8 mouse cellular contexts compared by ENCODE assay signal in genomic region chr11:69062194-69062760, GRCm38 (mm10). TPM values are rescaled to one million over a fixed set of nuclear protein-coding genes. Genes with fewer than 3 reads are reported as not detected.
A peak's percentile ranks its signal among the peaks of the same experiment; 100 is the strongest.
DNase-seq lines count a peak whose midpoint lies in the region; ATAC-seq and TF ChIP-seq lines count a peak whose summit lies in the region.

No protein-coding gene starts in this region.

- H3K4me3 ChIP-seq in ES-E14 (ENCODE audit: insufficient read depth in 1 of 2, low read depth in 1 of 2, low read length in 2 of 2, poor library complexity in 1 of 2, severe bottlenecking in 1 of 2) = peak overlapping the region; percentile 68 to 88
- peak overlapping the region; percentile 48 for H3K4me3 ChIP-seq in brown adipose tissue, adult 24 weeks (ENCODE audit: insufficient read depth, low read depth, low read length)
- H3K4me3 ChIP-seq in forebrain, embryonic 15.5 days = peak overlapping the region; percentile 66
- peak overlapping the region; percentile 75 for H3K4me3 ChIP-seq in hindbrain, embryonic 11.5 days (ENCODE audit: low read depth, low read length)

- under 1% methylated on average over 17 of the region's 17 CpGs for WGBS in forebrain, embryonic 15.5 days
- WGBS in hindbrain, embryonic 11.5 days = under 1% methylated on average over 17 of the region's 17 CpGs

- in situ Hi-C loops in ES-E14 (cut with MboI; ENCODE audit: low sequenced_read_pairs in 2 of 2, unreplicated experiment in 2 of 2) = loop anchor here in 1 of 2 experiments (5.0 kb wide), 1 partner anchor 65 kb away; the partner anchor contains the start of gene Aloxe3

- peak overlapping the region; percentile 91 for H3K4me2 ChIP-seq in forebrain, embryonic 15.5 days (replicated peaks)
- peak overlapping the region; percentile 37 for H3K4me2 ChIP-seq in hindbrain, embryonic 11.5 days (replicated peaks; ENCODE audit: low read depth, low read length)

- H3K27ac ChIP-seq in ES-E14 (ENCODE audit: insufficient read depth, low read depth, low read length, poor library complexity, severe bottlenecking) = no peak overlapping the region
- H3K27ac ChIP-seq in brown adipose tissue, adult 24 weeks (replicated peaks; ENCODE audit: low read depth, low read length) = peak overlapping the region; percentile 39; the same call in 1 of the 2 replicates
- H3K27ac ChIP-seq in forebrain, embryonic 15.5 days (replicated peaks) = peak overlapping the region; percentile 81
- H3K27ac ChIP-seq in hindbrain, embryonic 11.5 days (ENCODE audit: low read depth, low read length) = no peak overlapping the region

- peak; percentile 0; the same call in 1 of the 2 replicates for ATAC-seq in forebrain, embryonic 15.5 days (replicated peaks)
- no peak for ATAC-seq in hindbrain, embryonic 11.5 days (ENCODE audit: low FRiP score)
- ATAC-seq in erythroid progenitor cell, adult 5-6 weeks (replicated peaks; ENCODE audit: low FRiP score, poor library complexity, severe bottlenecking) = no peak

- H3K27me3 ChIP-seq in forebrain, embryonic 15.5 days = no peaks in the 10 kb centered on the region
- H3K27me3 ChIP-seq in hindbrain, embryonic 11.5 days (ENCODE audit: control insufficient read depth, insufficient read depth, low read length) = no peaks in the 10 kb centered on the region

- H3K9me3 ChIP-seq in ES-E14 (ENCODE audit: control insufficient read depth, insufficient read depth, low read depth, low read length) = no peaks in the 10 kb centered on the region
- no peaks in the 10 kb centered on the region for H3K9me3 ChIP-seq in forebrain, embryonic 15.5 days
- no peaks in the 10 kb centered on the region for H3K9me3 ChIP-seq in hindbrain, embryonic 11.5 days (ENCODE audit: control insufficient read depth, low read length)

- H3K36me3 ChIP-seq in ES-E14 (ENCODE audit: control insufficient read depth, insufficient read depth, low read length, poor library complexity, severe bottlenecking) = no peaks in the 10 kb centered on the region
- no peaks in the 10 kb centered on the region for H3K36me3 ChIP-seq in forebrain, embryonic 15.5 days
- no peaks in the 10 kb centered on the region for H3K36me3 ChIP-seq in hindbrain, embryonic 11.5 days (ENCODE audit: control insufficient read depth, insufficient read depth, low read length)

- H3K9ac ChIP-seq in ES-E14 (ENCODE audit: insufficient read depth, low read depth, low read length, poor library complexity, severe bottlenecking) = no peak overlapping the region
- H3K9ac ChIP-seq in forebrain, embryonic 15.5 days (replicated peaks) = no peak overlapping the region
- H3K9ac ChIP-seq in hindbrain, embryonic 11.5 days (ENCODE audit: low read depth, low read length) = no peak overlapping the region

- no peak for DNase-seq in ES-E14 (ENCODE audit: low read depth, low spot score)
- peak; percentile 85 for DNase-seq in hindbrain, embryonic 11.5 days (ENCODE audit: low spot score)
- peak; percentile 70 to 81 for DNase-seq in layer of hippocampus, postnatal 10 days (ENCODE audit: low spot score in 2 of 2)
- peak; percentile 86 for DNase-seq in lung, postnatal 14 days
- DNase-seq in right cerebral cortex, postnatal 25 days = peak; percentile 47

- peaks cover 2 to 3% of the 10 kb centered on the region in 2 experiments; a peak in 2 of 4 replicates for H3K4me1 ChIP-seq in ES-E14 (ENCODE audit: control insufficient read depth in 2 of 2, insufficient read depth in 2 of 2, low read length in 2 of 2, poor library complexity in 1 of 2)
- peaks cover 18% of the 10 kb centered on the region for H3K4me1 ChIP-seq in brown adipose tissue, adult 24 weeks (ENCODE audit: control insufficient read depth, insufficient read depth, insufficient read length, low read length)
- H3K4me1 ChIP-seq in forebrain, embryonic 15.5 days = peaks cover 60% of the 10 kb centered on the region
- H3K4me1 ChIP-seq in hindbrain, embryonic 11.5 days (replicated peaks; ENCODE audit: control insufficient read depth, insufficient read depth, low read length) = peaks cover 3% of the 10 kb centered on the region; the same call in 1 of the 2 replicates

TF ChIP-seq in ES-E14, 5 proteins besides CTCF, POLR2A, EP300 and RAD21:
- TF ChIP-seq HCFC1 (IDR thresholded peaks at IDR 0.05; ENCODE audit: borderline replicate concordance, insufficient read depth, low read length) = 0 out of 2 replicates have a peak, but pooled peaks have one; percentile 9
- TF ChIP-seq MAFK (IDR thresholded peaks at IDR 0.05; ENCODE audit: insufficient read depth, low read depth, low read length) = peak; percentile 89
- no peak for TF ChIP-seq ZC3H11A (IDR thresholded peaks at IDR 0.05; ENCODE audit: borderline replicate concordance, low read depth, low read length)
- TF ChIP-seq CHD2 (IDR thresholded peaks at IDR 0.05; ENCODE audit: low read depth, low read length) = no peak
- TF ChIP-seq ZNF384 (IDR thresholded peaks at IDR 0.05; ENCODE audit: low read depth, low read length) = no peak

RNA-seq across cellular contexts. Expression of gene Borcs6, which starts 2.8 kb away (rescaled TPM):
- 4.5 and 6.2 TPM in 2 replicates for total RNA-seq in ES-E14 (2012; rRNA removed)
- 8.1 and 8.3 TPM in 2 replicates for polyA plus RNA-seq in brown adipose tissue, adult 24 weeks (2012; ENCODE audit: insufficient read depth, insufficient read length, missing spikeins)
- polyA plus RNA-seq in forebrain, embryonic 15.5 days (2015; fragmentation: Nextera tagmentation; extraction: Ambion mirVana) = 12.8 and 15.4 TPM in 2 replicates
- 9.8 and 11.6 TPM in 2 replicates for polyA plus RNA-seq in hindbrain, embryonic 11.5 days (2014; fragmentation: Nextera tagmentation; extraction: Ambion mirVana)
- total RNA-seq in layer of hippocampus, postnatal 10 days (2021) = 10 to 100 TPM; 24.2 to 24.9 TPM
- total RNA-seq in erythroid progenitor cell, adult 5-6 weeks (2015; ENCODE audit: low replicate concordance) = 2.9 and 4.7 TPM in 2 replicates
- 2.2 and 3.1 TPM in 2 replicates for total RNA-seq in erythroid progenitor cell, adult 5-6 weeks (2017; ENCODE audit: low replicate concordance)

RNA-seq across cellular contexts. Expression of gene Tmem107, which starts 8.3 kb away (rescaled TPM):
- 38.6 and 38.8 TPM in 2 replicates for total RNA-seq in ES-E14 (2012; rRNA removed)
- polyA plus RNA-seq in brown adipose tissue, adult 24 weeks (2012; ENCODE audit: insufficient read depth, insufficient read length, missing spikeins) = 2.5 and 4.6 TPM in 2 replicates
- polyA plus RNA-seq in forebrain, embryonic 15.5 days (2015; fragmentation: Nextera tagmentation; extraction: Ambion mirVana) = 47.6 and 50.5 TPM in 2 replicates
- 52.4 and 54.6 TPM in 2 replicates for polyA plus RNA-seq in hindbrain, embryonic 11.5 days (2014; fragmentation: Nextera tagmentation; extraction: Ambion mirVana)
- total RNA-seq in layer of hippocampus, postnatal 10 days (2021) = 10 to 100 TPM; 10.4 to 14.0 TPM
- total RNA-seq in erythroid progenitor cell, adult 5-6 weeks (2015; ENCODE audit: low replicate concordance) = 21.6 and 27.7 TPM in 2 replicates
- 12.5 and 12.6 TPM in 2 replicates for total RNA-seq in erythroid progenitor cell, adult 5-6 weeks (2017; ENCODE audit: low replicate concordance)

RNA-seq across cellular contexts. Expression of gene Aurkb, which starts 16.8 kb away (rescaled TPM):
- total RNA-seq in ES-E14 (2012; rRNA removed) = 71.7 and 81.1 TPM in 2 replicates
- 0.79 TPM in 1 of 2 replicates, not detected in the other for polyA plus RNA-seq in brown adipose tissue, adult 24 weeks (2012; ENCODE audit: insufficient read depth, insufficient read length, missing spikeins)
- polyA plus RNA-seq in forebrain, embryonic 15.5 days (2015; fragmentation: Nextera tagmentation; extraction: Ambion mirVana) = 68.3 and 81.8 TPM in 2 replicates
- polyA plus RNA-seq in hindbrain, embryonic 11.5 days (2014; fragmentation: Nextera tagmentation; extraction: Ambion mirVana) = 131 and 141 TPM in 2 replicates
- 1 to 10 TPM; 5.3 to 6.0 TPM for total RNA-seq in layer of hippocampus, postnatal 10 days (2021)
- total RNA-seq in erythroid progenitor cell, adult 5-6 weeks (2015; ENCODE audit: low replicate concordance) = 328 and 403 TPM in 2 replicates
- 422 and 478 TPM in 2 replicates for total RNA-seq in erythroid progenitor cell, adult 5-6 weeks (2017; ENCODE audit: low replicate concordance)

RNA-seq across cellular contexts. Expression of gene Vamp2, which starts 26.0 kb away (rescaled TPM):
- 7.1 and 9.0 TPM in 2 replicates for total RNA-seq in ES-E14 (2012; rRNA removed)
- polyA plus RNA-seq in brown adipose tissue, adult 24 weeks (2012; ENCODE audit: insufficient read depth, insufficient read length, missing spikeins) = 42.0 and 54.9 TPM in 2 replicates
- 179 and 188 TPM in 2 replicates for polyA plus RNA-seq in forebrain, embryonic 15.5 days (2015; fragmentation: Nextera tagmentation; extraction: Ambion mirVana)
- 85.1 and 98.1 TPM in 2 replicates for polyA plus RNA-seq in hindbrain, embryonic 11.5 days (2014; fragmentation: Nextera tagmentation; extraction: Ambion mirVana)
- 1,000 to 10,000 TPM in 1 of 2 experiments, 100 to 1,000 TPM in 1; 909 to 1,029 TPM for total RNA-seq in layer of hippocampus, postnatal 10 days (2021)
- 94.1 and 114 TPM in 2 replicates for total RNA-seq in erythroid progenitor cell, adult 5-6 weeks (2015; ENCODE audit: low replicate concordance)
- total RNA-seq in erythroid progenitor cell, adult 5-6 weeks (2017; ENCODE audit: low replicate concordance) = 18.2 and 31.1 TPM in 2 replicates

RNA-seq across cellular contexts. Expression of gene Per1, which starts 32.7 kb away (rescaled TPM):
- 6.0 and 8.6 TPM in 2 replicates for total RNA-seq in ES-E14 (2012; rRNA removed)
- 7.9 and 15.6 TPM in 2 replicates for polyA plus RNA-seq in brown adipose tissue, adult 24 weeks (2012; ENCODE audit: insufficient read depth, insufficient read length, missing spikeins)
- 7.6 and 8.2 TPM in 2 replicates for polyA plus RNA-seq in forebrain, embryonic 15.5 days (2015; fragmentation: Nextera tagmentation; extraction: Ambion mirVana)
- 5.6 and 7.4 TPM in 2 replicates for polyA plus RNA-seq in hindbrain, embryonic 11.5 days (2014; fragmentation: Nextera tagmentation; extraction: Ambion mirVana)
- total RNA-seq in layer of hippocampus, postnatal 10 days (2021) = 10 to 100 TPM; 54.4 to 67.2 TPM
- total RNA-seq in erythroid progenitor cell, adult 5-6 weeks (2015; ENCODE audit: low replicate concordance) = 3.4 and 3.6 TPM in 2 replicates
- total RNA-seq in erythroid progenitor cell, adult 5-6 weeks (2017; ENCODE audit: low replicate concordance) = 3.3 and 7.6 TPM in 2 replicates

Comparison
In these comparisons a context has a peak if more than half of its experiments do, and no peak if none do; other contexts are left out.
1. H3K27ac ChIP-seq: peak in brown adipose tissue, adult 24 weeks (single experiment) and forebrain, embryonic 15.5 days (single experiment); none in ES-E14 (single experiment) and hindbrain, embryonic 11.5 days (single experiment).
2. RNA of gene Aurkb, which starts 16.8 kb away (total RNA-seq): 328 to 478 TPM in erythroid progenitor cell, adult 5-6 weeks and 71.7 to 81.1 TPM in ES-E14; 5.3 to 6.0 TPM in layer of hippocampus, postnatal 10 days; every median in the first group is over 10 times any median in the second.
3. Peak in every context shown above with its lines, with median percentiles within 50 percentile points of each other: H3K4me3 ChIP-seq.